ENCODE assay signal across 8 mouse cellular contexts in genomic region chr10:38553326-38553687, GRCm38 (mm10).
DNase-seq lines count a peak whose midpoint lies in the region; ATAC-seq and TF ChIP-seq lines count a peak whose summit lies in the region.

No protein-coding gene starts in this region.

- H3K27ac ChIP-seq in heart, embryonic 12.5 days (ENCODE audit: poor library complexity, severe bottlenecking) = 0 out of 2 replicates have a peak overlapping the region, but pooled peaks have one; percentile 68
- peak overlapping the region; percentile 11; the same call in 1 of the 2 replicates for H3K27ac ChIP-seq in stomach, embryonic 14.5 days (ENCODE audit: low read length)
- no peak overlapping the region for H3K27ac ChIP-seq in stomach, postnatal 0 days (replicated peaks)
- peak overlapping the region; percentile 77 for H3K27ac ChIP-seq in limb, embryonic 15.5 days
- no peak overlapping the region for H3K27ac ChIP-seq in kidney, embryonic 14.5 days (ENCODE audit: low read depth, low read length)

- no peaks in the 10 kb centered on the region for H3K9me3 ChIP-seq in heart, embryonic 12.5 days (replicated peaks)
- H3K9me3 ChIP-seq in stomach, embryonic 14.5 days (ENCODE audit: control insufficient read depth, low read depth, low read length) = no peaks in the 10 kb centered on the region
- H3K9me3 ChIP-seq in stomach, postnatal 0 days (ENCODE audit: control insufficient read depth, low read length) = no peaks in the 10 kb centered on the region
- H3K9me3 ChIP-seq in limb, embryonic 15.5 days = no peaks in the 10 kb centered on the region
- H3K9me3 ChIP-seq in kidney, embryonic 14.5 days (ENCODE audit: control insufficient read depth, low read length) = no peaks in the 10 kb centered on the region

- peak overlapping the region; percentile 60 for H3K4me2 ChIP-seq in heart, embryonic 12.5 days
- H3K4me2 ChIP-seq in stomach, embryonic 14.5 days (replicated peaks; ENCODE audit: low read depth, low read length) = peak overlapping the region; percentile 15
- H3K4me2 ChIP-seq in stomach, postnatal 0 days (replicated peaks; ENCODE audit: low read depth) = no peak overlapping the region
- 0 out of 2 replicates have a peak overlapping the region, but pooled peaks have one; percentile 39 for H3K4me2 ChIP-seq in limb, embryonic 15.5 days
- no peak overlapping the region for H3K4me2 ChIP-seq in kidney, embryonic 14.5 days (replicated peaks; ENCODE audit: low read depth, low read length)

- DNase-seq in heart, postnatal 14 days = no peak
- DNase-seq in stomach, postnatal 0 days (ENCODE audit: low spot score) = no peak
- DNase-seq in spleen, postnatal 36 days (ENCODE audit: low spot score in 2 of 2) = no peak

- no peak overlapping the region for H3K9ac ChIP-seq in heart, embryonic 12.5 days
- H3K9ac ChIP-seq in stomach, embryonic 14.5 days (replicated peaks; ENCODE audit: low read depth, low read length) = no peak overlapping the region
- H3K9ac ChIP-seq in stomach, postnatal 0 days (ENCODE audit: low read length) = no peak overlapping the region
- no peak overlapping the region for H3K9ac ChIP-seq in limb, embryonic 15.5 days
- H3K9ac ChIP-seq in kidney, embryonic 14.5 days (ENCODE audit: low read depth, low read length) = no peak overlapping the region

- no peak for TF ChIP-seq CTCF in stomach, postnatal 0 days (IDR thresholded peaks at IDR 0.05; ENCODE audit: low read depth)

- H3K36me3 ChIP-seq in heart, embryonic 12.5 days = no peaks in the 10 kb centered on the region
- no peaks in the 10 kb centered on the region for H3K36me3 ChIP-seq in stomach, embryonic 14.5 days (ENCODE audit: control insufficient read depth, insufficient read depth, low read length)
- H3K36me3 ChIP-seq in stomach, postnatal 0 days (ENCODE audit: control insufficient read depth, insufficient read depth, low read length) = no peaks in the 10 kb centered on the region
- no peaks in the 10 kb centered on the region for H3K36me3 ChIP-seq in limb, embryonic 15.5 days
- no peaks in the 10 kb centered on the region for H3K36me3 ChIP-seq in kidney, embryonic 14.5 days (ENCODE audit: control insufficient read depth, insufficient read depth, low read length)

- ATAC-seq in heart, embryonic 12.5 days (ENCODE audit: insufficient number of reproducible peaks, low FRiP score) = no peak
- ATAC-seq in stomach, embryonic 14.5 days (ENCODE audit: insufficient number of reproducible peaks, insufficient read depth, low FRiP score, low read depth) = no peak
- ATAC-seq in stomach, postnatal 0 days (ENCODE audit: low FRiP score, low TSS enrichment) = no peak
- ATAC-seq in limb, embryonic 15.5 days (ENCODE audit: insufficient number of reproducible peaks, low FRiP score, low TSS enrichment, low read depth) = no peak
- no peak for ATAC-seq in megakaryocyte, adult 5-6 weeks (ENCODE audit: poor library complexity, severe bottlenecking)
- ATAC-seq in kidney, embryonic 14.5 days (ENCODE audit: low FRiP score, low TSS enrichment) = no peak

- intact Hi-C loops in heart, postnatal 14 days (cut with DNase I) = loop anchor here (5.0 kb wide), 2 partner anchors 1416 to 1536 kb away; partner anchors contain the start of gene Marcks

- no peak overlapping the region for H3K4me3 ChIP-seq in heart, embryonic 12.5 days
- H3K4me3 ChIP-seq in stomach, embryonic 14.5 days (ENCODE audit: low read depth, low read length) = no peak overlapping the region
- H3K4me3 ChIP-seq in stomach, postnatal 0 days (ENCODE audit: low read depth, low read length) = no peak overlapping the region
- no peak overlapping the region for H3K4me3 ChIP-seq in limb, embryonic 15.5 days
- H3K4me3 ChIP-seq in kidney, embryonic 14.5 days (ENCODE audit: low read length) = no peak overlapping the region

- no peak for TF ChIP-seq EP300 in stomach, postnatal 0 days (optimal IDR thresholded peaks at IDR 0.05)

- H3K27me3 ChIP-seq in heart, embryonic 12.5 days (replicated peaks) = no peaks in the 10 kb centered on the region
- no peaks in the 10 kb centered on the region for H3K27me3 ChIP-seq in stomach, embryonic 14.5 days (ENCODE audit: control insufficient read depth, insufficient read depth, low read length)
- no peaks in the 10 kb centered on the region for H3K27me3 ChIP-seq in stomach, postnatal 0 days (ENCODE audit: control insufficient read depth, insufficient read depth, low read length)
- no peaks in the 10 kb centered on the region for H3K27me3 ChIP-seq in limb, embryonic 15.5 days
- no peaks in the 10 kb centered on the region for H3K27me3 ChIP-seq in kidney, embryonic 14.5 days (ENCODE audit: control insufficient read depth, insufficient read depth, low read length)

- H3K4me1 ChIP-seq in heart, embryonic 12.5 days (replicated peaks) = 0 out of 2 replicates have a peak, but pooled peaks cover 9% of the 10 kb centered on the region
- peaks cover 4% of the 10 kb centered on the region; the same call in 1 of the 2 replicates for H3K4me1 ChIP-seq in stomach, embryonic 14.5 days (ENCODE audit: control insufficient read depth, insufficient read depth, low read length)
- H3K4me1 ChIP-seq in stomach, postnatal 0 days (replicated peaks; ENCODE audit: control insufficient read depth, insufficient read depth) = no peaks in the 10 kb centered on the region
- H3K4me1 ChIP-seq in limb, embryonic 15.5 days = peaks cover 7% of the 10 kb centered on the region; the same call in 1 of the 2 replicates
- H3K4me1 ChIP-seq in kidney, embryonic 14.5 days (ENCODE audit: control insufficient read depth, insufficient read depth, low read length) = no peaks in the 10 kb centered on the region

Comparison
In these comparisons a context has a peak if more than half of its experiments do, and no peak if none do; other contexts are left out.
1. H3K27ac ChIP-seq: peak in heart, embryonic 12.5 days (single experiment), stomach, embryonic 14.5 days (single experiment) and limb, embryonic 15.5 days (single experiment); none in stomach, postnatal 0 days (single experiment) and kidney, embryonic 14.5 days (single experiment).
2. H3K4me2 ChIP-seq: peak in heart, embryonic 12.5 days (single experiment), stomach, embryonic 14.5 days (single experiment) and limb, embryonic 15.5 days (single experiment); none in stomach, postnatal 0 days (single experiment) and kidney, embryonic 14.5 days (single experiment).